Mouse (Mus musculus) spleen, postnatal 36 days (tissue): Measurements from ENCODE around the gene Rhoa.
"Not testable (repeated sequence)": the region's sequence is repeated elsewhere in the genome, so short reads cannot be mapped to it uniquely, and the experiment has no call there.

Experiments used
- DNase-seq, 2 experiments: peaks; one replicate each; pipeline ENCODE4 v3.0.0; 2022; ENCODE audit warnings: low spot score in 2 of 2, mixed read lengths in 1 of 2

Gene Rhoa

DNA sequence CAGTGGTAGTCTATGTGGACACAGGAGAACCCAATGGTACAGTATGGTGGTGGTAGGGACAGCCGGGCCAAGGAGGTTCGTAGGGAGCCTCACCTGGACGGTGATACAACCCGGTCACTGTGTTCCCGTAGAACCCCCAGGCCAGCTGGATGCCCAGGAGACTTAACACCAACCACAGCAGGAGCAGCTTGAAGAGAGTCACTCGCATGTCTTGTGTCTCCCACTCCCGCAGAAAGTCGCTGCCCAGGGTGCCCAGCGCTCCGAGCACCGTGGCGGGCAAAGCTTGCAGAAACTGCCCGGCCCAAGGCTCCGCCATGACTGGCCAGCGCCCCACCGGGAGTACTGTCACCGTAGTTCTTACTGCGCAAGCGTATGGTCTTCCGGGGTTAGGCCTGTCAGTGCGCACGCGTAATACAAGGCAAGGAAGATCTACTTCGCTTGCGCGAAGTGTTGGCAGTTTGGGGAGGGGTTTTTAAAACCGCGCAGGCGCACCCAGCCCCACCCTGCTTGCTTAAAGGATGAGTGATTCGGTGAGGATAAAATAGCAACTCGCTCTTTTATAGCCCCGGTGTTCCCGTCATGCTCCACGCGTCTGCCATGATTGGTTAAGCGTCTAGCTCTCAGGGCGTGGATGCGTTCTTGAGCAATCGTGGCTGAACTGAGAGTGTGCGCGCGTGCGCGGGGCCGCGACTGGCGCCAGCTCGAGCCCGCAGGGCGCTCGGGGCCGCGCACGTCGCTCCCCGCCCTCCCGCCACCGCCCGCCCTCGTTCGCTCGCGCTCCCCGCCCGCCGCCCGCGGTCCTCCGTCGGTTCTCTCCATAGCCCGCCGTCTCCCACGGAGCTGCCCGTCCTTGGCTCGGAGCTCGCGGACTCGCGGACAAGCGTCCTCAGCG is at the start of gene Rhoa, which contains the start of gene Tcta:
Gene Rhoa, plus strand, starts transcription at position 501 of the 892 bp plus-strand sequence.
Gene Tcta, minus strand, starts transcription at position 532 of the 892 bp plus-strand sequence.
- DNase-seq = peak; percentile 99 to 100

- DNase-seq = no peak
Measured at GRCm38 (mm10) chr9:108260526-108260925, 45.4 kb upstream of the Rhoa start.

- DNase-seq = no peak
Measured at GRCm38 (mm10) chr9:108261865-108262264, 44.1 kb upstream of the Rhoa start.

- no peak for DNase-seq
Measured at GRCm38 (mm10) chr9:108262494-108263049, 43.4 kb upstream of the Rhoa start.

DNA sequence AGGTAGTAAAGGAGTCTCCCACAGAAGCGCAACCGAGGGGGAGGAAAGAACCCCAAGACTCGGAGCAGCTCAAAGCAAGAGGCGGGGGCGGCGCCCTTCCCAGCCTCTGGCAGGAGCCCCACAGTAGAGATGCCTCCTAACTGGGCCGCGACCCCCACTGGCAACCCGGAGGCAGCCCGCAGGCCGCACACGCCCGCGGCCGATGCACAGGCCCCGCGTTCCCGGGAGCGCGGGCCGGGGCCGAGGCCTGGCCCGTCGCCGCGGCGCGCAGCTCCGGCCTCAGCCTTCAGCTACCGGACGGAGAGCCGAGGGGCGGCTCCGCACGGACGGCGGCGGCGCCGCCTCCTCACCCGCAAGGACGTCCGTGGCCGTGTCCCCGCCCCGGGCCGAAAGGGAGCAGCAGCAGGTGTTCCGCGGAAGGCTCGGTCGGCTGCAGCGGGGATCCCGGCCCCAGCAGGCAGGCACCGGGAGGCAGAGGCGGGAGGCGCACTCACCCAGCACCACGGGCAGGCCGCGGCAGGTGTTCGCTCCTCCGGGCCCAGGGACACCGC is 42.7 kb upstream of the Rhoa start:
- DNase-seq = no peak

DNA sequence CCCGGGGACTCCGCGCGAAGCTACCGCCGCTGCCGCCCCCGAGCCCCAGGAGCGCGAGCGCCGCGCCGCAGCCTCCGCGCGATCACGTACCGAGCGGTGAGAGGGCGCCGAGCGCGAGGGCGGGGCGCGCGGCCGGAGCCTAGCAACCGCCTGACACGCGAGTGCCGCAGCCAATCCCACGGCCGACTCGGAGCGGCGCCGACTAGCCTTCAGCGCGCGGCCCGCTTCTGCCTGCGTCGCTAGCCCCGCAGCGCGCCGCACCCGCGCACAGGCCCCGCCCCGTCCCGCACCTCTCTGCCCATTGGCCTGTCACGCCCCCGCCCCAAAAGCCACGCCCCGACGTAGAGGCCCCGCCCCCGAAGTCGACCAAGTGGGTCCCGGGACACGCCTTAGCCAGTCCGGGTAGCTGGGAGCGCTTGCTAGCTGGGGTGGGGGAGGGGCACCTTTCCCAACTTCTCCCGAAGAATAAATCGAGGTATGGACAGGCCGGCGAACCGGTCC is 42.2 kb upstream of the Rhoa start, which contains the start of gene Dag1:
Gene Dag1, minus strand, starts transcription at position 269 of the 501 bp plus-strand sequence.
- DNase-seq = peak; percentile 96

GRCm38 (mm10) chr9:108264191-108264921 is 41.6 kb upstream of the Rhoa start:
- DNase-seq = peak in 1 of 2 experiments; percentile 18

DNA sequence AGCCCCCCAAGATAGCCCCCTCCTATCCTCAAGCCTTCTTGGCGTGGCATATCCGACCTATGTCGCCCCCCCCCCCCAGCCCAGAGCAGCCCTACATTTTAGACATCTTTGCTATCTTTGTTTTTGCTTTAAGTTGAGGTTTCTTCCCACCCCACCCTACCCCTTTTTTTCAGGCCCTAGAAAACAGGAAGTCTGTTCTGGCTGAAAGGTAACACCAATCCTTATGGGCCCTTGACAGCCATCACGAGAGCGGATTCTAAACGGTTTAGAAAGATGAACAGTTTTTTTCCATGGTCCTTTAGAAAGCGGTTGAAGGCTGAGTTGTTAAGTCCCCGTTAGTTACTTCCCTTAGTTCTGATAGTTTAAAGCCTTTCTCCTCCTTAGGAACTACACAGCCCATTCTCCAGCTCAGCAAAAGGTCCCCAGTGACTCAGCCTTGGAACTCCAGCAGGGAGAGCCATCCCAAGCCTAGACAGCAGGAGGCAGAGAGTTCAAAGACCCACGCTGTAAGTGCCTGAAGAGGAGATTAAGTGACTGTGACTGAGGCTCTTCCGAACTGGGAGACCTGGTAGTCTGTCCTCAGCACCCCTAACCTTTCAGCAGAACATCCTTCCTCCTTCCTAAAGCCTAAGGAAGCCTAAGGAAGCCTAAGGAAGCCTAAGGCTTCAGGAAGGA is 39.5 kb upstream of the Rhoa start:
- DNase-seq = peak; percentile 43 to 45

GRCm38 (mm10) chr9:108267691-108268090 is 38.2 kb upstream of the Rhoa start:
- DNase-seq = no peak

DNA sequence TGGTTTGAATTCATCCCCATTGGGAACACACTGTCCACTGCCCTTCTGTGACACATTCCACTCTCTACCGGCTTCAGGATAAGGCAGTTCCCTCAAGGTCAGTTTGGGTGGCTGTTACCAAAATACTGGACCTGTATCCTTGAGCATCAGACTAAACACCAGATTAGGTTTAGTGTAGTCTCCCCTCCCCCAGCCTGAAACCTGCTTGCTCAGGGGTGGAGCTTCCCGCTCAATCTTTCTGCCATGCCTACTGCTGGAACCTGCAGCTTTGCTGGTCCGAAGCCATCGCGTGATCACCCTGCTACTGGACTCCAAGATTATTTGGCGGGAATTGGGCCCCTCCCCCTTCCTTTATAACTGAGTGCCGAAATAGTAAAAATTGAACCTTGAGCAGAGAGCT is 37.2 kb upstream of the Rhoa start:
- not testable (repeated sequence) for DNase-seq

DNA sequence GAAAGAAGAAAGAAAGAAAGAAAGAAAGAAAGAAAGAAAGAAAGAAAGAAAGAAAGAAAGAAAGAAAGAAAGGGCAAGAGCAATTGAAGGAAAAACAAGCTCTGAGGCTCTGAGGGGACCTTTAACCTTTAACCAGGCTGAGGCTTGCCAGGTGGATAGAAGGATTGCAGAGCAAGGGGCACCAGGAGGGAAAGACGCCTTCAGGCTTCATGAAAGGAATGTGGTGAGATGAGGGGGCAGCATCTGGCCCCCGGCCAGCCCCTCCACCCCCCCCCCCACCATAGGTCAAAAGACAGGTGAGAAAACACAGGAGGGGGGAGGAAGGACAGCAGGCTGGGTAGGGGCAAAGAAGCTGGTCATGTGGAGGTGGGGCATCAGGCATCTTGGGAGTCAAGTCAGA is 34.0 kb upstream of the Rhoa start:
- DNase-seq = no peak

DNA sequence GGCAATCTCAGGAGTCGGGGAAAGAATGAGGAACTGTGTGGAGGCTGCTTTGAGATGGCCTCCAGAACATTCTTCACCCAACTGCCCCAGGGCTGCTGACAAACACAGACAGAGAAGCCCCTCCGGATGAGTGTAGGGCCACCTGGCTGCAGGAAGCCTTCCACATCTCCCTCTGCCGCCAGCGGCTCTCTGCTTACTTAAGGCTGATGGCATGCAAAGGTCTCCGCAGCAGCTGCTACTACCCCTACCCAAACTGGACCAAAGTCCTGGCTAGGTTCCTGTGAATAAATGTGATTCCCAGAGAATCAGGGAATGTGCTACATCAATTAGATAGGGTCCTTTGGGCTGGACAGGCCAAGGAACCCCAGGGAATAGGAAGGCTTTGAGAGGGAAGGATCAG is 33.2 kb upstream of the Rhoa start:
- DNase-seq = no peak

DNA sequence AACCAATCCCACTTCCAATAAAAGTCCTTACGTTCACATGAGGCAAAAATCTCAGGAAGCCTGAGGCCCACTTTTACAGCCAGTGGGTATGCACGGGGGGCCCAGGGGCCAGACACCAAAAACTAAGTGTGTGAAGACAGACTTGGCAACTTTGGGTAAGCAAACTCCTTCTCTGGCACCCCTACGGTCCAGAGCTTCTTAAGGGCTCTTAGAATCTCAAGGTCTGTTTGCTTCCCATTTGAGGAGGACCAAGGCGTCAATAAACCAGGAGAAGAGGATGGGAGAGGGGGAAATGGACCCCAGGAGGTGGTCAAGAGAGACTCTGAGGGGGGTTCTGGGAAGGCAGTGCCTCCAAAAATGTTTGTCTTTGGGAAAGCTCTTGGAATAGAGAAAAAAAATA is 32.4 kb upstream of the Rhoa start:
- no peak for DNase-seq

- DNase-seq = no peak
Measured at GRCm38 (mm10) chr9:108274476-108275330, 31.2 kb upstream of the Rhoa start.

GRCm38 (mm10) chr9:108275331-108275659 is 30.6 kb upstream of the Rhoa start:
- DNase-seq = no peak

- peak; percentile 22 to 45 for DNase-seq
Measured at GRCm38 (mm10) chr9:108278697-108279450, 27.1 kb upstream of the Rhoa start.

GRCm38 (mm10) chr9:108280071-108280828 is 25.7 kb upstream of the Rhoa start:
- peak in 1 of 2 experiments; percentile 21 for DNase-seq

DNA sequence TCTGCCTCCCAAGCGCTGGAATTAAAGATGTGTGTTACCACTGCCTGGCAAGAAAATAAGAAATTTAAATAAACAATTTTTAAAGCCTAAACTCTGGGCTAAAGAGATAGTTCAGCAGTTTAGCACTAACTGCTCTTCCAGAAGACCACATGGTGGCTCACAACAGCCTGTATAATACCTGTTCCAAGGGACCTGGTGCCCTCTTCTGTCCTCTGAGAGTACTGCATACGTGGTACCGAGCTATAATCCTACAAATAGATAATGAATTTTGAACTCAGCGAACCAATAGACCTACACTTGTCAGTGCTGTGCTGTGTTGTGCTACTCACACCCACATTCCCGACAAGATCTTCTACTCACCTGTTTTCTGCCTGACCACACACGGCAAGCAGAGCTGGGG is 21.5 kb upstream of the Rhoa start:
- DNase-seq = peak; percentile 68 to 78
